Mouse (Mus musculus): ENCODE results near the gene Erich6b. TPM values are rescaled to one million over a fixed set of nuclear protein-coding genes. Genes with fewer than 3 reads are reported as not detected.

Erich6b gene
- total and polyA plus RNA-seq, 3 experiments, result not detected

DNA sequence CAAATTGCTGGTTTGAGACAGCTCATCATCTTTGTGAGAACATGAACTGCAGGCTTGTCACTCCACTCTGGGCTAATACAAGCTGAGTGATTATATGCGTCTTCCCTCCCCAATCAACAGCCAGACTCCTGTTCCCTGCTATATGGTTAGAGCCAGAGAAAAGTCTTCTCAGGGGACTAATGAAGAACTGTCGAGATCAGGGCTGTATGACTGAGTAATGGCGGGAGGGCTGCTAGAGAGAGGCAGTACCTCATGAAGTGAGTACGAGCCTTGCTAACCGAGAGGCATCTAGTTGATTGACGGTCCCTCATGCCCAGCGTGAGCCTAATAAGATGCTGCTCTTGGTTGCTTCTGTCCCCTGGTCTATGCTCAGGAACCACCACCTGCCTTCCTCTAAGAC is 19.1 kb upstream of the Erich6b start:
- Histone ChIP-seq H3K79me2 (replicated peaks; ENCODE audit: control insufficient read depth, extremely low read depth, insufficient read depth, poor library complexity, severe bottlenecking) (no peaks in the 10 kb centered on the region), H3K9ac (ENCODE audit: insufficient read depth, low read depth) (no peak overlapping the region), H3K27ac (ENCODE audit: insufficient read depth, low read depth) (no peak overlapping the region), H3K27me3 (replicated peaks) (no peaks in the 10 kb centered on the region), H3K4me3 (replicated peaks in 1 of 3; ENCODE audit: low read depth in 2 of 3, low read length in 2 of 3, poor library complexity in 1 of 3) (no peak overlapping the region), H3K4me1 (ENCODE audit: control insufficient read depth in 1 of 2, insufficient read depth in 2 of 2) (peaks cover 0 to 8% of the 10 kb centered on the region in 2 experiments; a peak in 1 of 4 replicates), H3K36me3 (replicated peaks in 1 of 2; ENCODE audit: control insufficient read depth in 1 of 2, insufficient read depth in 1 of 2, low read length in 1 of 2) (no peaks in the 10 kb centered on the region), H3K4me2 (ENCODE audit: insufficient read depth, low read depth, poor library complexity, severe bottlenecking) (no peak overlapping the region), H3K9me3 (replicated peaks; ENCODE audit: low read length) (no peaks in the 10 kb centered on the region)
- in situ Hi-C loops (cut with MboI; ENCODE audit: low pct_ligation_motif_present, low pct_unique_long_range_greater_than_20kb, low sequenced_read_pairs), result no loop called here
- DNase-seq (ENCODE audit: extremely low read depth), result no peak
- dilution Hi-C loops (cut with MboI; ENCODE audit: extremely low pct_ligation_motif_present, extremely low pct_unique_long_range_greater_than_20kb, low sequenced_read_pairs), result no loop called here
- TF ChIP-seq JUN (IDR thresholded peaks at IDR 0.05; ENCODE audit: insufficient read depth, low read depth, low read length) (no peak), EP300 (IDR thresholded peaks at IDR 0.05; ENCODE audit: low read length) (no peak), HCFC1 (IDR thresholded peaks at IDR 0.05; ENCODE audit: low read depth, low read length) (no peak), JUND (conservative IDR thresholded peaks at IDR 0.05; ENCODE audit: low read depth, low read length) (no peak), SIN3A (IDR thresholded peaks at IDR 0.05; ENCODE audit: low read length) (no peak), ZKSCAN1 (IDR thresholded peaks at IDR 0.05; ENCODE audit: borderline replicate concordance, low read depth, low read length) (no peak), BHLHE40 (IDR thresholded peaks at IDR 0.05; ENCODE audit: low read depth, low read length) (no peak), MXI1 (IDR thresholded peaks at IDR 0.05; ENCODE audit: low read depth, low read length) (no peak), IRF4 (IDR thresholded peaks at IDR 0.05; ENCODE audit: low read depth, low read length) (no peak), CHD1 (IDR thresholded peaks at IDR 0.05; ENCODE audit: low read depth, low read length) (no peak), MEF2A (IDR thresholded peaks at IDR 0.05; ENCODE audit: borderline replicate concordance, low read depth, low read length) (no peak), UBTF (IDR thresholded peaks at IDR 0.05; ENCODE audit: low read depth, low read length) (no peak), NRF1 (IDR thresholded peaks at IDR 0.05; ENCODE audit: low read depth, low read length) (no peak), POLR2A (IDR thresholded peaks at IDR 0.05; ENCODE audit: low read depth, low read length) (no peak), TBP (conservative IDR thresholded peaks at IDR 0.05; ENCODE audit: low read depth, low read length) (no peak)

DNA sequence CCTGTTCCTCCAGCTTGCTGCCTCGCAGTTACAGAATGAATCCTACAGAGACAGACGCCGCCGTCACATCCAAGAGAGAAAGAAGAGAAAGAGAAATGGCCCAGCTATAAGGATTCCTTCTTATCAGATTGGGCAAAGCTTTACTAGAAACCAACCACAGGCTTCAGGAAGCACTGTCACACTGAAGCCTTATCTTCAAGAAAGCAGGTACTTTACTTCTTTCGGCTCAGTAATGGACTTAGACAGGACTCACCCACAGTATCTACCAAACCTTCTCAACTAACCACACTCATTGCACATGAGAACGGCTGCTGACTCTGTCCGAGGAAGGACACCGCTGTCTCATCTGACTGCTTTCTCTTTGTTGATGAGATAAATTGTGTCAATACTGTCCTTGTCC is 13.2 kb upstream of the Erich6b start:
- H3K4me1 ChIP-seq (ENCODE audit: control insufficient read depth in 1 of 2, insufficient read depth in 2 of 2), result no peaks in the 10 kb centered on the region
- H3K36me3 ChIP-seq (replicated peaks in 1 of 2; ENCODE audit: control insufficient read depth in 1 of 2, insufficient read depth in 1 of 2, low read length in 1 of 2), result no peaks in the 10 kb centered on the region
- TF ChIP-seq TBP (conservative IDR thresholded peaks at IDR 0.05; ENCODE audit: low read depth, low read length), result no peak
- no peak for TF ChIP-seq MAFK (IDR thresholded peaks at IDR 0.05; ENCODE audit: insufficient replicate concordance, low read length)
- TF ChIP-seq ETS1 (conservative IDR thresholded peaks at IDR 0.05; ENCODE audit: low read depth, low read length), result no peak
- no peak for TF ChIP-seq POLR2A (IDR thresholded peaks at IDR 0.05; ENCODE audit: low read depth, low read length)
- TF ChIP-seq MEF2A (IDR thresholded peaks at IDR 0.05; ENCODE audit: borderline replicate concordance, low read depth, low read length), result no peak
- no peak for TF ChIP-seq JUN (IDR thresholded peaks at IDR 0.05; ENCODE audit: insufficient read depth, low read depth, low read length)
- no peak for TF ChIP-seq TCF12 (IDR thresholded peaks at IDR 0.05; ENCODE audit: low read depth, low read length)
- no peak for TF ChIP-seq RAD21 (IDR thresholded peaks at IDR 0.05; ENCODE audit: low read depth, low read length)
- TF ChIP-seq NELFE (IDR thresholded peaks at IDR 0.05; ENCODE audit: low read depth, low read length), result no peak
- TF ChIP-seq USF1 (IDR thresholded peaks at IDR 0.05; ENCODE audit: low read depth, low read length), result no peak
- no peak for TF ChIP-seq ELF1 (IDR thresholded peaks at IDR 0.05; ENCODE audit: low read depth, low read length)
- no peak for TF ChIP-seq MXI1 (IDR thresholded peaks at IDR 0.05; ENCODE audit: low read depth, low read length)
- no peak for TF ChIP-seq USF2 (conservative IDR thresholded peaks at IDR 0.05; ENCODE audit: low read depth, low read length)
- no peak for TF ChIP-seq CHD1 (IDR thresholded peaks at IDR 0.05; ENCODE audit: low read depth, low read length)
- no peak overlapping the region for H3K4me2 ChIP-seq (ENCODE audit: insufficient read depth, low read depth, poor library complexity, severe bottlenecking)
- in situ Hi-C loops (cut with MboI; ENCODE audit: low pct_ligation_motif_present, low pct_unique_long_range_greater_than_20kb, low sequenced_read_pairs) (no loop called here), dilution Hi-C loops (cut with MboI; ENCODE audit: extremely low pct_ligation_motif_present, extremely low pct_unique_long_range_greater_than_20kb, low sequenced_read_pairs) (no loop called here)
- no peak for DNase-seq (ENCODE audit: extremely low read depth)
- H3K79me2 ChIP-seq (replicated peaks; ENCODE audit: control insufficient read depth, extremely low read depth, insufficient read depth, poor library complexity, severe bottlenecking), result no peaks in the 10 kb centered on the region
- no peak overlapping the region for H3K4me3 ChIP-seq (replicated peaks in 1 of 3; ENCODE audit: low read depth in 2 of 3, low read length in 2 of 3, poor library complexity in 1 of 3)
- no peak overlapping the region for H3K27ac ChIP-seq (ENCODE audit: insufficient read depth, low read depth)
- no peaks in the 10 kb centered on the region for H3K9me3 ChIP-seq (replicated peaks; ENCODE audit: low read length)
- no peak overlapping the region for H3K9ac ChIP-seq (ENCODE audit: insufficient read depth, low read depth)
- no peaks in the 10 kb centered on the region for H3K27me3 ChIP-seq (replicated peaks)
